Mouse (Mus musculus): ENCODE results near the gene Rab31.

- TF ChIP-seq POLR2A (IDR thresholded peaks at IDR 0.05; ENCODE audit: low read depth, low read length) (no peak), CTCF (conservative IDR thresholded peaks at IDR 0.05; ENCODE audit: insufficient read depth, insufficient read length, low read depth, low read length) (no peak)
Measured at GRCm38 (mm10) chr17:65625563-65625962, 147.0 kb downstream of the Rab31 start.
